Mouse (Mus musculus) forebrain, embryonic 13.5 days (tissue): Measurements from ENCODE around the gene Gins2. TPM values are rescaled to one million over a fixed set of nuclear protein-coding genes. Genes with fewer than 3 reads are reported as not detected.

ENCODE experiments used
- ATAC-seq: fragments of 200-750 bp; cut with Nextera tagmentation; 2 replicates; pipeline ENCODE4 v1.8.0; 2017
- H3K27ac ChIP-seq: fragments of 300-500 bp; sonication (generic); 2 replicates; pipeline ENCODE4 v1.5.1; 2015; ENCODE audit warnings: inconsistent platforms, mild to moderate bottlenecking, moderate library complexity
- H3K27me3 ChIP-seq: fragments of 300-500 bp; sonication (generic); 2 replicates; pipeline ENCODE4 v1.6.1; 2015; ENCODE audit warnings: mild to moderate bottlenecking, inconsistent platforms
- H3K36me3 ChIP-seq: fragments of 300-500 bp; sonication (generic); 2 replicates; pipeline ENCODE4 v1.6.1; 2015; ENCODE audit warnings: mild to moderate bottlenecking, inconsistent platforms; ENCODE audit not compliant: poor library complexity, severe bottlenecking
- H3K4me1 ChIP-seq: fragments of 300-500 bp; sonication (generic); 2 replicates; pipeline ENCODE4 v1.6.1; 2015; ENCODE audit warnings: inconsistent platforms
- H3K4me2 ChIP-seq: fragments of 300-500 bp; sonication (generic); 2 replicates; pipeline ENCODE4 v1.6.1; 2015; ENCODE audit warnings: inconsistent platforms, mild to moderate bottlenecking, moderate library complexity
- H3K4me3 ChIP-seq: fragments of 300-500 bp; sonication (generic); 2 replicates; pipeline ENCODE4 v1.5.1; 2015; ENCODE audit warnings: mild to moderate bottlenecking, inconsistent platforms
- H3K9ac ChIP-seq: fragments of 300-500 bp; sonication (generic); 2 replicates; pipeline ENCODE4 v1.6.1; 2015; ENCODE audit warnings: mild to moderate bottlenecking, inconsistent platforms
- H3K9me3 ChIP-seq: fragments of 300-500 bp; sonication (generic); replicated peaks from 2 replicates; pipeline ENCODE4 v1.6.1; 2016; ENCODE audit warnings: inconsistent platforms
- WGBS: fragments of 180-500 bp; shearing (Covaris S2); methylation state at CpG from one replicate; pipeline ENCODE4 v1.1.7; 2015; 5-methylcytosine and 5-hydroxymethylcytosine counted together
- polyA plus RNA-seq: library from polyadenylated mRNA; unstranded; fragments of >200 nt; fragmentation: Nextera tagmentation; extraction: Ambion mirVana; gene quantifications from 2 replicates; pipeline ENCODE4 v1.2.1, GENCODE M21; 2015

Gins2 gene
- polyA plus RNA-seq, 1 experiment from 2014 or later: 66.9 TPM

DNA sequence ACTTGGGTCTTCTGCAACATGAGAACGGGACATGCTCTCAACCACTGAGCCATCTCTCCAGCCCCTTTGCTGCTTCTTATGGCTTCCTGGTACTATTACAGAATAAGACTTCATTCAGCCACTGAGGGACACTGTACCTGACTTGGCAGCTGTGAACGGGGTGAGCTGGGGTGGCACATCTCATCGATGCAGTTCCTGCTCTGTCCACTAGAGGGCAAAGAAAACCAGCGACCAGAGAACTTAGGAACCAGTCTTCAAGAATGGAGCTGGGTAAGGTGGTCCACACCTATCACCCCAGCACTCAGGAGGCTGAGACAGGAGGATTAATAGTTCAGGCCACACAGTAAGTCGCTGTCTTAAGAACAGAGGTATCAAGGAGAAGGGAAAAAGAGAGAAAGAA, 6.9 kb upstream of the Gins2 start:
- H3K4me2 ChIP-seq: no peak overlapping the region

DNA sequence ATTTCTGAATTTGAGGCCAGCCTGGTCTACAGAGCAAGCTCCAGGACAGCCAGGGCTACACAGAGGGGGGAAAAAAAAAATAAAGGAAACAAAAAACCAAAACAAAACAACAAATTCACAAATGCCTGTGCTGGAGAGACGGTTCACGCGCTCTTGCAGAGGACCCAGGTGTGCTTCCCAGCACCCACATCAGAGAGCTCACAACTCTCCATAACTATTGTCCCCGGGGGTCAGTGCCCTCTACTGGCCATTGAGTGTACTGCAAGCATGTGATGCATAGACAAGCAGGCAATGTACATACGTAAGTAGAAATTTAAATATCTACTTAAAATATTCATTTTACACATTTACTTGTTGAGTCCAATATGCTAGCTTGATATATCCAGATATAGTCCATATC, 5.5 kb upstream of the Gins2 start:
- no peak for ATAC-seq
- Histone ChIP-seq H3K36me3 (no peaks in the 10 kb centered on the region), H3K4me1 (peaks cover 16% of the 10 kb centered on the region), H3K27ac (no peak overlapping the region), H3K9ac (no peak overlapping the region), H3K9me3 (no peaks in the 10 kb centered on the region), H3K4me2 (no peak overlapping the region), H3K4me3 (no peak overlapping the region), H3K27me3 (no peaks in the 10 kb centered on the region)
- 89% methylated on average over 5 of the region's 5 CpGs for WGBS

More for the DNA sequence above, 6.9 kb upstream of the Gins2 start:
- Histone ChIP-seq H3K4me1 (peaks cover 12% of the 10 kb centered on the region), H3K9me3 (no peaks in the 10 kb centered on the region), H3K27ac (no peak overlapping the region), H3K27me3 (no peaks in the 10 kb centered on the region), H3K9ac (no peak overlapping the region), H3K4me3 (no peak overlapping the region), H3K36me3 (no peaks in the 10 kb centered on the region)
- no peak for ATAC-seq
- 13% methylated on average over 5 of the region's 5 CpGs for WGBS

- H3K9me3 ChIP-seq: no peaks in the 10 kb centered on the region
- 73% methylated on average over 10 of the region's 10 CpGs for WGBS
- no peak overlapping the region for H3K9ac ChIP-seq
- H3K27me3 ChIP-seq: no peaks in the 10 kb centered on the region
- H3K4me3 ChIP-seq: no peak overlapping the region
- 0 out of 2 replicates have a peak overlapping the region, but pooled peaks have one; percentile 2 for H3K27ac ChIP-seq
- no peak for ATAC-seq
- H3K4me2 ChIP-seq: no peak overlapping the region
- no peaks in the 10 kb centered on the region; the same call in 1 of the 2 replicates for H3K36me3 ChIP-seq
- peaks cover 18% of the 10 kb centered on the region for H3K4me1 ChIP-seq
Measured at GRCm38 (mm10) chr8:120591587-120592292, 2.6 kb upstream of the Gins2 start.

DNA sequence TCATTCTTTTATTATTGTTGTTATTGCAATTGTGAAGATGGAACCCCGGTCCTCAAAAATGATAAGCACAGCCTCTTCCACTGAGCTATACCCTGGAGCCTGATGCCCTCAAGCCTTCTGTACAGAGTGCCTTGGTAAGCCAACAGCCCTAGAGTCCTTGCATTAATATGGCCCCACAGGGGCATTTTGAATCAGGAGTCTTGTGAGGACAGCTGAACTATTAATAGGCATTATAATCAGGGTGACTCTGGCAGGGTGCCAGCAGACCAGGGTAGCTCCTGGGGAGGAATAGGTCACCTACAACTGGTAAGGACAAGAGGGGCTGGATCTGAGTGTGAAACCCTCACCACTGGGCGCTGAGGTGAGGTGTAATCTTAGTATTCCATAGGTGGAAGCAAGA, 817 bp upstream of the Gins2 start:
- Histone ChIP-seq H3K9ac (peak overlapping the region; percentile 57), H3K36me3 (peaks cover 5% of the 10 kb centered on the region), H3K27ac (no peak overlapping the region), H3K4me2 (peak overlapping the region; percentile 83), H3K4me1 (peaks cover 18% of the 10 kb centered on the region), H3K4me3 (peak overlapping the region; percentile 64), H3K27me3 (no peaks in the 10 kb centered on the region), H3K9me3 (no peaks in the 10 kb centered on the region)
- 64% methylated on average over 2 of the region's 2 CpGs for WGBS
- ATAC-seq: no peak

- WGBS: 91% methylated on average over 10 of the region's 10 CpGs
- peaks cover 30% of the 10 kb centered on the region for H3K36me3 ChIP-seq
Measured at GRCm38 (mm10) chr8:120585521-120585920, 3.6 kb downstream of the Gins2 start.

GRCm38 (mm10) chr8:120581811-120582210, 7.3 kb downstream of the Gins2 start:
- Histone ChIP-seq H3K9ac (no peak overlapping the region), H3K27me3 (no peaks in the 10 kb centered on the region), H3K9me3 (no peaks in the 10 kb centered on the region), H3K4me3 (no peak overlapping the region), H3K4me2 (no peak overlapping the region), H3K27ac (0 out of 2 replicates have a peak overlapping the region, but pooled peaks have one; percentile 14), H3K36me3 (peaks cover 66% of the 10 kb centered on the region), H3K4me1 (no peaks in the 10 kb centered on the region)
- no peak for ATAC-seq
- 93% methylated on average over 8 of the region's 8 CpGs for WGBS

More at GRCm38 (mm10) chr8:120585521-120585920, 3.6 kb downstream of the Gins2 start:
- peaks cover 18% of the 10 kb centered on the region for H3K4me1 ChIP-seq
- H3K27ac ChIP-seq: no peak overlapping the region
- H3K9me3 ChIP-seq: no peaks in the 10 kb centered on the region
- no peak for ATAC-seq
- no peak overlapping the region for H3K4me3 ChIP-seq
- H3K9ac ChIP-seq: no peak overlapping the region
- H3K27me3 ChIP-seq: no peaks in the 10 kb centered on the region
- no peak overlapping the region for H3K4me2 ChIP-seq

- no peaks in the 10 kb centered on the region for H3K4me1 ChIP-seq
- no peaks in the 10 kb centered on the region for H3K27me3 ChIP-seq
- no peak overlapping the region for H3K27ac ChIP-seq
- H3K36me3 ChIP-seq: peaks cover 71% of the 10 kb centered on the region
- 87% methylated on average over 12 of the region's 12 CpGs for WGBS
- no peak overlapping the region for H3K4me2 ChIP-seq
- ATAC-seq: no peak
- no peak overlapping the region for H3K4me3 ChIP-seq
- H3K9ac ChIP-seq: no peak overlapping the region
- no peaks in the 10 kb centered on the region for H3K9me3 ChIP-seq
Measured at GRCm38 (mm10) chr8:120581329-120581728, 7.8 kb downstream of the Gins2 start.

- Histone ChIP-seq H3K4me1 (no peaks in the 10 kb centered on the region), H3K9me3 (no peaks in the 10 kb centered on the region), H3K4me3 (no peak overlapping the region), H3K36me3 (peaks cover 79% of the 10 kb centered on the region), H3K27ac (peak overlapping the region; percentile 48; the same call in 1 of the 2 replicates), H3K4me2 (no peak overlapping the region), H3K27me3 (no peaks in the 10 kb centered on the region), H3K9ac (no peak overlapping the region)
- no peak for ATAC-seq
- 85% methylated on average over 8 of the region's 8 CpGs for whole genome bisulfite sequencing
Measured at GRCm38 (mm10) chr8:120580336-120581000, 8.6 kb downstream of the Gins2 start.

DNA sequence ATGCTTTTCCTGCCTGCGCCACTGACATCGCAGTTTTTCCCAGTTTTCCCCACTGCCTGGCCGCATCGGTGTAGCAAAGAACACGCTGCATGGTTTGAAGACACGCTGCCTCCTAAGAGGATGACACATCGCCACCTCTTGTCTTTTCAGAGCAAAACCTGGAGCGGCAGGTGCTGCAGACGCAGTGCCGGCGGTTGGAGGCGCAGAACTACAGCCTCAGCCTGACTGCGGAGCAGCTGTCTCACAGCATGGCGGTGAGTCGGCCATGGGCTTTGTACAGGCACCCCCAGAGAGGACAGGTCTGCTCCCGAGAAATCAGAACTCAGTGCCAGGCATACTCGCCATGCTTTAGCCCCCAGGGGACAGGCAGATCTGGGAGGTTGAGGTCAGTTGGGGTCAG, 11.3 kb downstream of the Gins2 start:
- Histone ChIP-seq H3K4me3 (no peak overlapping the region), H3K9me3 (no peaks in the 10 kb centered on the region), H3K9ac (no peak overlapping the region), H3K27ac (peak overlapping the region; percentile 22), H3K36me3 (peaks cover 96% of the 10 kb centered on the region), H3K27me3 (no peaks in the 10 kb centered on the region), H3K4me1 (no peaks in the 10 kb centered on the region), H3K4me2 (no peak overlapping the region)
- ATAC-seq: no peak
- WGBS: 83% methylated on average over 17 of the region's 17 CpGs

DNA sequence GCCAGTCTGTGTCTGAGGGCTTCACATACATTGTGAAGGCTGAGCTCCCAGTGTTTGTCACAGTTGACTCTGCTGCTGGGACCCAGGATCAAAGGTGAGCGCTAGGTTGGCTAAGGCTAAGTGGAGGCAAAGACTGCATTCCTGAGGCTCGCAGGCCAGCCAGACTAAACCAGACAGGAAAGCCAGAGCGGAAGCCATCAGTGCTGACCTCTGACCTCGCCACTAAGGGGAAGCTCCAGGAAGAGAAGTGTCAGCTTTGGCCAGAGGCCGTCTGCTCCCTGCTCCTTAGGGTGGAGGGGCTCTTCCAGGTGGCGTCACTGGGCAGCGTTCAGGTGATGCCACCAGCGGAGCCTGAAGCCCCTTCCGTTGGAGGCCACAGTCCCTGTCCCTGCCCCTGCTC, 13.3 kb downstream of the Gins2 start:
- no peaks in the 10 kb centered on the region for H3K4me1 ChIP-seq
- peaks cover 99% of the 10 kb centered on the region for H3K36me3 ChIP-seq
- H3K4me3 ChIP-seq: no peak overlapping the region
- no peak for ATAC-seq
- H3K27me3 ChIP-seq: no peaks in the 10 kb centered on the region
- WGBS: 80% methylated on average over 9 of the region's 9 CpGs
- H3K9me3 ChIP-seq: no peaks in the 10 kb centered on the region
- H3K9ac ChIP-seq: no peak overlapping the region
- H3K4me2 ChIP-seq: no peak overlapping the region
- H3K27ac ChIP-seq: 0 out of 2 replicates have a peak overlapping the region, but pooled peaks have one; percentile 23

DNA sequence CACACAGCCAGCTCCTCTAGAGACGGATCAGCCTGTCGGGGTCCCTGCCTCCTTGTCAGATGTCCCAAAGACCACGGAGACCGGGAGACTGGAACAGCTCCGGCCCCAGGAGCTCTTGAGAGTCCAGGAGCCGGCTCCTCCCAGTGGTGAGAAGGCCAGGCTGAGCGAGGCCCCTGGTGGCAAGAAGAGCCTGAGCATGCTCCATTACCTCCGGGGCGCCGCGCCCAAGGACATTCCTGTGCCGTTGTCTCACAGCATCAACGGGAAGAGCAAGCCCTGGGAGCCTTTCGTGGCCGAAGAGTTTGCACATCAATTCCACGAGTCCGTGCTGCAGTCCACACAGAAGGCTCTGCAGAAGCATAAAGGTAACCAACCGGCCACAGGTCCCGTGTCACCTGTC, 14.2 kb downstream of the Gins2 start:
- no peak overlapping the region for H3K4me3 ChIP-seq
- no peak overlapping the region for H3K4me2 ChIP-seq
- H3K27ac ChIP-seq: 0 out of 2 replicates have a peak overlapping the region, but pooled peaks have one; percentile 5
- peaks cover 99% of the 10 kb centered on the region for H3K36me3 ChIP-seq
- no peak overlapping the region for H3K9ac ChIP-seq
- H3K9me3 ChIP-seq: no peaks in the 10 kb centered on the region
- ATAC-seq: no peak
- 82% methylated on average over 19 of the region's 19 CpGs for WGBS
- peaks cover 8% of the 10 kb centered on the region for H3K4me1 ChIP-seq
- no peaks in the 10 kb centered on the region for H3K27me3 ChIP-seq

- H3K36me3 ChIP-seq: peaks cover 100% of the 10 kb centered on the region
- no peak overlapping the region for H3K9ac ChIP-seq
- H3K27ac ChIP-seq: no peak overlapping the region
- peaks cover 11% of the 10 kb centered on the region for H3K4me1 ChIP-seq
- no peaks in the 10 kb centered on the region for H3K27me3 ChIP-seq
- no peak for ATAC-seq
- H3K4me3 ChIP-seq: no peak overlapping the region
- no peaks in the 10 kb centered on the region for H3K9me3 ChIP-seq
- WGBS: 62% methylated on average over 11 of the region's 11 CpGs
- no peak overlapping the region for H3K4me2 ChIP-seq
Measured at GRCm38 (mm10) chr8:120573866-120574265, 15.2 kb downstream of the Gins2 start.
